Mouse (Mus musculus) neutrophil, adult 5-6 weeks (primary cell): ENCODE measurements at regions not wholly inside any gene's neighbourhood (a gene's known extent, or its start where the extent isn't known, plus 50 kb on each side); places are given as distances from the start of the nearest gene placed in this dataset.

Experiments used
- ATAC-seq: fragments of 151-379, 151-347 bp; 2 replicates; pipeline ENCODE4 v1.8.0; 2017; ENCODE audit warnings: mild to moderate bottlenecking, moderate TSS enrichment; ENCODE audit not compliant: insufficient number of reproducible peaks, poor library complexity, low FRiP score, severe bottlenecking; ENCODE audit errors: extremely low read depth

GRCm38 (mm10) chr7:88960190-88960589 lies 443.8 kb downstream of the Tmem135 start:
- no peak for ATAC-seq

- ATAC-seq: no peak
Observed at GRCm38 (mm10) chr7:88959332-88960124, 444.5 kb downstream of the Tmem135 start.

GRCm38 (mm10) chr7:88954978-88955377 lies 449.0 kb downstream of the Tmem135 start:
- ATAC-seq: no peak

- no peak for ATAC-seq
Observed at GRCm38 (mm10) chr7:88945338-88945737, 458.7 kb downstream of the Tmem135 start.

- ATAC-seq: no peak
Observed at GRCm38 (mm10) chr7:88944936-88945335, 459.1 kb downstream of the Tmem135 start.

- ATAC-seq: no peak
Observed at GRCm38 (mm10) chr7:88941246-88941910, 462.6 kb downstream of the Tmem135 start.

- no peak for ATAC-seq
Observed at GRCm38 (mm10) chr7:88940196-88940595, 463.8 kb downstream of the Tmem135 start.

GRCm38 (mm10) chr7:88928245-88928795 lies 475.7 kb downstream of the Tmem135 start:
- no peak for ATAC-seq
